Mouse (Mus musculus) heart, embryonic 10.5 days (tissue): ENCODE results near the gene Gm4491. TPM values are rescaled to one million over a fixed set of nuclear protein-coding genes. Genes with fewer than 3 reads are reported as not detected.
"Not testable (repeated sequence)": the region's sequence is repeated elsewhere in the genome, so short reads cannot be mapped to it uniquely, and the experiment has no call there.

Experiments
- DNase-seq: peaks from one replicate; pipeline ENCODE4 v3.0.0-alpha.2; 2017; ENCODE audit warnings: low spot score
- H3K27ac ChIP-seq: fragments of 300-500 bp; sonication (generic); 2 replicates; pipeline ENCODE4 v1.5.1; 2016; ENCODE audit warnings: mild to moderate bottlenecking
- H3K27me3 ChIP-seq: fragments of 300-500 bp; sonication (generic); 2 replicates; pipeline ENCODE4 v1.6.1; 2016; ENCODE audit warnings: mild to moderate bottlenecking; ENCODE audit not compliant: poor library complexity, insufficient read depth, severe bottlenecking
- H3K36me3 ChIP-seq: fragments of 300-500 bp; sonication (generic); 2 replicates; pipeline ENCODE4 v1.6.1; 2016; ENCODE audit warnings: mild to moderate bottlenecking, moderate library complexity
- H3K4me1 ChIP-seq: fragments of 300-500 bp; sonication (generic); 2 replicates; pipeline ENCODE4 v1.6.1; 2016; ENCODE audit warnings: mild to moderate bottlenecking
- H3K4me3 ChIP-seq: fragments of 300-500 bp; sonication (generic); 2 replicates; pipeline ENCODE4 v1.5.1; 2016; ENCODE audit warnings: mild to moderate bottlenecking, moderate library complexity
- H3K9me3 ChIP-seq: fragments of 300-500 bp; sonication (generic); 2 replicates; pipeline ENCODE4 v1.6.1; 2016; ENCODE audit warnings: mild to moderate bottlenecking, moderate library complexity
- WGBS: fragments of 180-500 bp; shearing (Covaris S2); methylation state at CpG from one replicate; pipeline ENCODE4 v1.1.7; 2016; 5-methylcytosine and 5-hydroxymethylcytosine counted together
- polyA plus RNA-seq: library from polyadenylated mRNA; unstranded; fragments of >200 nt; fragmentation: Nextera tagmentation; extraction: Ambion mirVana; gene quantifications from 2 replicates; pipeline ENCODE4 v1.2.1, GENCODE M21; 2016

Gm4491 gene
- polyA plus RNA-seq, 1 experiment from 2014 or later: not detected

DNA sequence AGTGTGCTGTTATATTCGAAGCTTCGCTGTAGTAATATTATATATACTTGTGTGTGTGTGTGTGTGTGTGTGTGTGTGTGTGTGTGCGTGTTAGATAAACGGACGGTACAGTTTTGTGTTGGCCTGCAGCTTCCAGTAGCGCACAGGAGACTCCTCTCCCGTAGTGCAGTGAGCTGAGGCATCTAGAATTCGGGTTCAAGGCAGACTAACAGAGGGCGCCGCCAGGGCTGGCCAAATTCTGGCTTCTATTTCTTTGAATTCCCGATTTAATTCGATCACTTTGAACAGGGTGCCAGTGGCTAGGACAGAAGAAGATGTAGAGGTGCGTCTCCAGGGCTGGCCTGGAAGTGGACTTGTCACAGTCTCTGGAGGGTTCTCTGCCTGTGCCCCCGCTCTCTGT lies 10.6 kb downstream of the Gm4491 start:
- H3K9me3 ChIP-seq: no peaks in the 10 kb centered on the region
- H3K27me3 ChIP-seq: peaks cover 82% of the 10 kb centered on the region
- peak overlapping the region; percentile 78 for H3K4me3 ChIP-seq
- whole genome bisulfite sequencing: 15% methylated on average over 14 of the region's 14 CpGs
- H3K4me1 ChIP-seq: peaks cover 14% of the 10 kb centered on the region
- no peaks in the 10 kb centered on the region for H3K36me3 ChIP-seq
- no peak for DNase-seq
- no peak overlapping the region for H3K27ac ChIP-seq

DNA sequence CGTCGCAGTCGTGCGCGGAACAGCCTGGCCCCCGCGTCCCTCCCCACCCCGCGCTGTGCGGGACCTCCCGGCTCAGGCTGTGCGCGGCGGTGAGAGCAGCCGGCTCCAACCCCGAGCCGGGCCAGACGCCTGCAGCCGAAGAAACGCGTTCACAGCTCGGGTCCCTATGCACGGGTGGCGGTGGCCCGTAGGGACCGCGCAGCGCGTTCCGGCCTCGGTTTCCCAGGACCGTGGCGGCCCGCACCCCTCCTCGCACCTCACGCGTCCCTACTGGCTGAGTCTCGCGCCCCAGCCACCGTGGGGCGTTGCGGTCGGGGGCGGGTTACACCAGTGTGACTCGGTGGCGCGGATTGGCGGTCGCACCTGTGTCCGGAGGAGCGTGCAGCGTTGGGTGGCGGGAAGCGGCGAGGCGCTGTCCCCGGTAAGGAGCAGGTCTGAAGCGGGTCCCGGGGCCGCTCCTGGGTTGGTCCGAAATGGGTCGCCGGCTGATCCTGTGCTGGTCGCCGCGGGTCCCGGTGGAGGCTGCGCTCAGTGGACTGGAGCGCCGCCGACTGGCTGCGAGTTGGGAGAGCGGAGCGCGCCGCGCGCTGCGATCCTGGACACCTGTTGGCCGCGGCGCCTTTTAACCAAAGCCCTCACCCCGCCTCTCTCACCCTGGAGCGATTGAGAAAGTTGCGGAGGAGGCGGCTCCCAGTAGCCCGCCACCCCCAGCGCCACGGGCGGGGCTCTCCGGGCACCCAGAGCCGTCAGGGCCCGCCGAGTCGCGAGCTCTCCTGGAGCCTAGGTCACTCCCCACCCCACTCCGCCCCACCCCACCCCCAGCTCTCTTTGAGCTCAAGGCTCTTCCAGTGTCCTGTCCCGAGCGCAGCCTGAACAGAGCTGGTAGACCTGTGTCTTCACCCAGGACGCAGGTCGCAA lies 11.3 kb downstream of the Gm4491 start, which contains the start of gene Gjb2:
TSS of gene Gjb2 (minus strand) at position 597 of the 918 bp plus-strand sequence.
- Histone ChIP-seq H3K36me3 (no peaks in the 10 kb centered on the region), H3K27me3 (peaks cover 87% of the 10 kb centered on the region), H3K9me3 (no peaks in the 10 kb centered on the region), H3K27ac (peak within 1 kb of the TSS; percentile 42; the same call in 1 of the 2 replicates), H3K4me3 (peak within 1 kb of the TSS; percentile 78), H3K4me1 (peaks cover 14% of the 10 kb centered on the region)
- no peak for DNase-seq
- WGBS: under 1% methylated on average over 100 of the region's 101 CpGs

DNA sequence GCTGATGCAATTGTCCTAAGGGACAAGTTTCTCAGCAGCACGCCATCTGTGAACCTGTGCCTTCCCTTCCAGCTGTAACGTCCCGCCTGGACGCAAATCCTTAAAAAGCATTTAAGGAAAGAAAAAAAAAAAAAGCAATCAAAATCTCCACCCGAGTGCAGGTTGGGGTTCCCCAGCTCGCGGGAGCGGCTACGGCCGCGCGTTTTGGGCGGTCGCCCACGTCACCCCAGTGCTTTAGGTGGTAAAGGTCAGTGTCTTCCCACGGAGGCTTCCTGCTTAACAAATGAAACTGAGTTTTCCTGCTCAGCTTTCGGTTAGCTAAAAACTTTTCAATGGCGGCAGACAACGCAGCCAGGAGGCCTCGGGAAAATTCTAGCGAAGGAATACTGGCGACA lies 12.0 kb downstream of the Gm4491 start:
- Histone ChIP-seq H3K4me3 (peak overlapping the region; percentile 78), H3K4me1 (peaks cover 14% of the 10 kb centered on the region), H3K36me3 (no peaks in the 10 kb centered on the region), H3K27ac (peak overlapping the region; percentile 42; the same call in 1 of the 2 replicates), H3K9me3 (no peaks in the 10 kb centered on the region), H3K27me3 (peaks cover 87% of the 10 kb centered on the region)
- DNase-seq: no peak
- 3% methylated on average over 22 of the region's 22 CpGs for WGBS

DNA sequence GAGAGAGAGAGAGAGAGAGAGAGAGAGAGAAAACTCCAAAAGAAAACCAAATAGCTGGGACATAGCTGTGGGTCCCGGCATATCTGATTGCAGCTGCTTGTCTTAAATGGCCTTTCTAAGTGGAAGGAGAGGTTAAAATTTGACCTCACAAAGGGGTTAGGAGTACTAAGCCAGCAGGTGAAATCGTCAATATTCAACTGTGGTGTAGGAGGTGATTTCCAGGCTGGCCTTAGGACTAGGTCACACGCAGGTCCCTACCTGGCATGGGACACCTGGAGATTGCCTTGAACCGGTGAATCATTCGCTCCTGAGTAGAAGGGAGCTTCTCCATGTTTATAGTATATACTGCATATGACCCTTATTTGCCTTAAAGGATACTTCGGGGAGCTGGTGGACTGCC lies 12.6 kb downstream of the Gm4491 start:
- Histone ChIP-seq H3K4me1 (peaks cover 14% of the 10 kb centered on the region), H3K36me3 (no peaks in the 10 kb centered on the region), H3K27me3 (peaks cover 83% of the 10 kb centered on the region), H3K9me3 (no peaks in the 10 kb centered on the region), H3K27ac (no peak overlapping the region), H3K4me3 (no peak overlapping the region)
- DNase-seq: no peak
- WGBS: 47% methylated on average over 6 of the region's 6 CpGs

DNA sequence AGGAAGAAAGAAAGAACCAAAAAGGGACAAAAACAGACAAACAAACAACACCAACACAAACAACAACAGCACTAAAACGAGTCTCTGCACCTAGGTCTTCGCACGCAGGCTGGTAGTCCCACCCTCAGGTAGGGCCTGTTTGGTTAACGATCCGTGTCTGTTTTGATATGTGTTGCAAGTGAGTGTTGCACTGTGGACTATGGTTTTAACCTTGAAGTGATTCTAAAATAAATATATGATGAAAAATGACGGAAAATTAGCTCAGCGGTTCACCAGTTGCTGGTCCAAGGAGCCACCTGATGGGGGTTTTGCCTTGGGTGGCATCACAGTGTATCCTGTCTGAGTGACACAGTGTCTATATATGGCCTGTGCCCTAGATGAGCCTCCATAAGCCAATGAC lies 14.1 kb downstream of the Gm4491 start:
- DNase-seq: no peak
- no peaks in the 10 kb centered on the region for H3K9me3 ChIP-seq
- WGBS: 83% methylated on average over 7 of the region's 7 CpGs
- H3K27ac ChIP-seq: no peak overlapping the region
- H3K36me3 ChIP-seq: no peaks in the 10 kb centered on the region
- H3K4me3 ChIP-seq: no peak overlapping the region
- peaks cover 68% of the 10 kb centered on the region for H3K27me3 ChIP-seq
- H3K4me1 ChIP-seq: peaks cover 14% of the 10 kb centered on the region

DNA sequence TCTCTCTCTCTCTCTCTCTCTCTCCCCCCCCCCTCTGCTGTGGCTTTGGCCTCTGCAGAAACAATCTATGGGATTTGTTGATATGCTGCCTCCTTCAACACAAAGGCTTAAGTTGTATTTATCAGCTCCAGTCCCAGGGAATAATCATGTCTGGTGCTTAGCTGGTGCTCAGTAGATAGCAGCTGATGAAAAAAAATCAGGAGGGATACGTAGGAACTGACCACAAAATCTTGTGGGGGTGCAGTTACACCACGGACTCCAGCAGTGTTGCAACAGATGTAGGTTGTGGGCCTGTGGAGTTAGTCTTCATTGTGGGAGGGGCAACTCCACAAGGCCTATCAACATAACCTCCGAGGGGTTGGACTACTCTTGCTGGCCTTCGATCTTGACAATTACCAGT lies 19.8 kb downstream of the Gm4491 start:
- 54% methylated on average over 4 of the region's 4 CpGs for WGBS
- Histone ChIP-seq H3K36me3 (no peaks in the 10 kb centered on the region), H3K27ac (no peak overlapping the region), H3K4me1 (0 out of 2 replicates have a peak, but pooled peaks cover 4% of the 10 kb centered on the region), H3K4me3 (no peak overlapping the region), H3K27me3 (peaks cover 22% of the 10 kb centered on the region), H3K9me3 (no peaks in the 10 kb centered on the region)
- no peak for DNase-seq

DNA sequence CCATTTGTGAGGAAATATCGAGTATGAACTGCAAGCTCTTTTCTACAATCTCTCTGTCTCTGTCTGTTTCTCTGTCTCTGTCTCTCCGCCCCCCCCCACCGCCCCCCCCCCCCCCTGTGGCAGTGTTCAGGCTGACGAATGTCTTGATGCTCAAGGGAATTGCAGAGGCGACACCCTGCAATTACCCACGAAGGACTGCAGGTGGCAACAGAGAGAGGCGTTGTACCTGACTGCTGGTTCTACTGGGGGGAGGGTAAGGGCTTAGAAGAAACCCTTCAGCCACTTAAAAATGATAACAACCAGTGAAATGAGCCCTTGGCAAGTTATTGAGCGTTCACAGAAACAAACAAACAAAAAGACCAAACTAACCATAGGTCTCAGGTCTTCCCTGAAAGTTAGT lies 22.7 kb downstream of the Gm4491 start:
- WGBS: 10% methylated on average over 8 of the region's 8 CpGs
- 0 out of 2 replicates have a peak, but pooled peaks cover 9% of the 10 kb centered on the region for H3K27me3 ChIP-seq
- H3K4me1 ChIP-seq: 0 out of 2 replicates have a peak, but pooled peaks cover 4% of the 10 kb centered on the region
- no peak overlapping the region for H3K4me3 ChIP-seq
- H3K9me3 ChIP-seq: no peaks in the 10 kb centered on the region
- no peak overlapping the region for H3K27ac ChIP-seq
- DNase-seq: no peak
- H3K36me3 ChIP-seq: no peaks in the 10 kb centered on the region

DNA sequence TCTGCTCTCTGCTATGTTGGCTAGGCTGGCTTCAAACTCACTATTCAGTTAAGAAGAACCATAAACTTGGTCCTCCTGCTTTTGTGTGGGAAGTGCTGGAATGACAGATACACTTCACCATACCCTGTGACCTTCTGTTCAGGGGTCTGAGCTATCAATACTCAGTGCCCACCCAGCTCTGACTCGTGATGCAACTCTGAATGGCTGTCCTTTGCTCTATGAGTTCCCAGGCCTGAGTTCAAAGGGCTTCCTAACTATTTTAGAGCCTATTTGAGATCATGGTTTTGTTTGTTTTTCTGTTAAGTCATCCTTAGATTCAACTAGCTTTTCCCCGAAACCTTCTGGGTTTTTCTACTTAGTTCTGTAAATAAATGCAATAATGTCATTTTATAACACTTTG lies 25.7 kb downstream of the Gm4491 start:
- 60% methylated on average over 2 of the region's 2 CpGs for WGBS
- Histone ChIP-seq H3K4me3 (no peak overlapping the region), H3K4me1 (0 out of 2 replicates have a peak, but pooled peaks cover 4% of the 10 kb centered on the region), H3K9me3 (no peaks in the 10 kb centered on the region), H3K27ac (no peak overlapping the region), H3K27me3 (0 out of 2 replicates have a peak, but pooled peaks cover 6% of the 10 kb centered on the region), H3K36me3 (no peaks in the 10 kb centered on the region)
- no peak for DNase-seq

DNA sequence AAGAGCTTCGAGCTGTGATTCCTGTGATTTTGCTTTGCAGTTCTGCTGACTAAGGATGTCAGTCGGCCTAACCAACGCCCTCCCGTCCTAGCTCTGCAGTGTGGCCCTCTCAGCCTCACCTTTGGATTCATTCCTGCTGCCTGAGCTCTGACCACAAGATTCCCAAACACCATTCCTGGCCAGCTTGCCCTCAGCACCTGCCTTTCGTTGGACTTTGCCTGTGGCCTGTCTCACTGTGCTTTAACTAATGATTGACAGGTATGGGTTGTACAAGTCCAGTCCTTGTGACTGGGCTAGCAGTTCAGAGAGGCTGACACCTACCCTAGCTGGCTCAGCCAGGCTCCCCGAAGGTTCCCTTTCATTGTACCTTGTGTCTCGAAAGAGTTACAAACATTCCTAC lies 26.6 kb downstream of the Gm4491 start:
- H3K36me3 ChIP-seq: no peaks in the 10 kb centered on the region
- no peaks in the 10 kb centered on the region for H3K9me3 ChIP-seq
- 0 out of 2 replicates have a peak, but pooled peaks cover 7% of the 10 kb centered on the region for H3K4me1 ChIP-seq
- WGBS: 78% methylated on average over 7 of the region's 7 CpGs
- H3K27ac ChIP-seq: no peak overlapping the region
- H3K4me3 ChIP-seq: no peak overlapping the region
- H3K27me3 ChIP-seq: 0 out of 2 replicates have a peak, but pooled peaks cover 4% of the 10 kb centered on the region
- no peak for DNase-seq

DNA sequence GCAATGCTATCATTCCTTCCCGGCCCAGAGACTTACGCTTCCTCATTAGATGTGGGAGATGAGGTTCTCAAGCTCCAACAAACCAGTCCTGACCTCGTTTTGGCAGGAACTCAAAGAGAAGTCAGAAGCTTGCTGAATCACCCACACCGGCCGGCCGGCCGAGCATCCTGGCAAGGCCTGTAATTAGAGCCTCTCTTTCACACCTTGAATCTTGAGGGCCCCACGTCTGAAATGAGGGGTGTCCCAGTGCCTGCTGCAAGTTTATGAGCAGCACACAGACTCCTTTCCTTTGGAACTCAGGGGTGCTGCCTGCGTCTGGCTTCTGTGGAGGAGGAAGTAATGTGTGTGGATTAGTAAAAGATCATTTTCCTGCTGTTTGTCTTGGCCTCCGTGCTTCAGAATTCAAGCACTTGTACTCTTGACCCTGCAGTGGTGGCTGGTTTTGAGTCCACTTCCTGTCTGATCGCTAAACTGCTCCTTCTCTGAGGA lies 31.5 kb downstream of the Gm4491 start:
- DNase-seq: no peak
- no peak overlapping the region for H3K27ac ChIP-seq
- 0 out of 2 replicates have a peak, but pooled peaks cover 5% of the 10 kb centered on the region for H3K4me1 ChIP-seq
- H3K27me3 ChIP-seq: 0 out of 2 replicates have a peak, but pooled peaks cover 4% of the 10 kb centered on the region
- no peaks in the 10 kb centered on the region for H3K36me3 ChIP-seq
- WGBS: 54% methylated on average over 11 of the region's 11 CpGs
- H3K4me3 ChIP-seq: no peak overlapping the region
- no peaks in the 10 kb centered on the region for H3K9me3 ChIP-seq

DNA sequence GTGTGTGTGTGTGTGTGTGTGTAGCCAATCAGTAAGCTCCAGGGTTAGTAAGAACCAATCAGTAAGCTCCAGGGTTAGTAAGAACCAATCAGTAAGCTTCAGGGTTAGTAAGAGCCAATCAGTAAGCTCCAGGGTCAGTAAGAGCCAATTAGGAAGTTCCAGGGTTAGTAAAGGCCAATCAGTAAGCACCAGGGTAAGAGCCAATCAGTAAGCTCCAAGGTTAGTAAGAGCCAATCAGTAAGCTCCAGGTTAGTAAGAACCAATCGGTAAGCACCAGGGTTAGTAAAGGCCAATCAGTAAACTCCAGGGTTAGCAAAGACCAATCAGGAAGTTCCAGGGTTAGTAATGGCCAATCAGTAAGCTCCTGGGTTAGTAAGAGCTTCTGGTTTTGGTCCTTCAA lies 32.8 kb downstream of the Gm4491 start:
- 0 out of 2 replicates have a peak, but pooled peaks cover 4% of the 10 kb centered on the region for H3K27me3 ChIP-seq
- no peak for DNase-seq
- H3K36me3 ChIP-seq: no peaks in the 10 kb centered on the region
- 95% methylated on average over 1 of the region's 1 CpGs for WGBS
- H3K9me3 ChIP-seq: no peaks in the 10 kb centered on the region
- no peak overlapping the region for H3K4me3 ChIP-seq
- H3K4me1 ChIP-seq: 0 out of 2 replicates have a peak, but pooled peaks cover 5% of the 10 kb centered on the region
- no peak overlapping the region for H3K27ac ChIP-seq

DNA sequence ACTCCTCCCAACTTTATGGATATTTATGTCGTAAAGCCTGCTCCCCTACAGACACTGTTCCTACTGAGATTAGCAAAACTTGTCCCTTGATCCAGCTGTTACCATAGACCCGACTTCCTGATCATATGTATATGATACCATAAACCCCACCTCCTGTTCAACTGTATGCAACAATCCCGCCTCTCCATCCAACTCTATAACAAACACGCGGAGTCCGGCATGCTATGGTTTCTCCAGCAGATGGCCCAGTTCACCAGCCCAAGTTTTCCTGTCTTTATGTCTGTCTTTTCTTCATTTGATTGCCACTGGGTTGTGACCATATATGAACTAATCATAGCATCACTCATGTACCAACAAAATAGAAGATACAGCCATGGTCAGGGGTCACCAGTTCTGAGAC lies 40.1 kb downstream of the Gm4491 start:
- WGBS: 79% methylated on average over 6 of the region's 6 CpGs
- Histone ChIP-seq H3K36me3 (no peaks in the 10 kb centered on the region), H3K4me3 (no peak overlapping the region), H3K4me1 (no peaks in the 10 kb centered on the region), H3K27ac (no peak overlapping the region), H3K9me3 (no peaks in the 10 kb centered on the region), H3K27me3 (no peaks in the 10 kb centered on the region; the same call in 1 of the 2 replicates)
- DNase-seq: no peak

DNA sequence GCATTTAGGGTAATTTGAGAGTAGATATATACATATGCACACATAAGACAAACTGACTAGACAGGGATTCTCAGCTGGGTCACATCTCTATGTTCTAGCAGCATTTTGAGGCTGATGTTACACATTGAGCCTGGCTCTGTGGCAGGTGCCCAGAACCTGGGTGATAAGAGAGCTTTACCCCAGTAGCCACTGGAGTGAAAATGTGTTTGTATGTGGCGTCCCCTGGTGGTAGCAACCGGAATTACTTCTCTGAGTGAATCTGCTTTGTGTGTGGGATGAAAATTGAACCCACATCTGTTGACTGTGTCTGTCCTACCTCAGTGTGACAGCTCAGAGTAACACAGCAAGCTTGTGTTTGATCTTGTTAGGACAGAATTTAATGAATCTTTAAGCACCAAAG lies 45.8 kb downstream of the Gm4491 start:
- not testable (repeated sequence) for H3K9me3 ChIP-seq, H3K36me3 ChIP-seq, DNase-seq, H3K4me3 ChIP-seq, H3K27me3 ChIP-seq, H3K4me1 ChIP-seq, H3K27ac ChIP-seq
- 0% methylated on average over 2 of the region's 2 CpGs for WGBS
